Mouse (Mus musculus) lung, adult 2 months (tissue): Measurements from ENCODE around the gene Fbxo42.

Experiments
- CTCF ChIP-seq: fragments of 200-500 bp; IDR thresholded peaks from 2 replicates; pipeline ENCODE4 v1.5.1; 2011; ENCODE audit warnings: mild to moderate bottlenecking, low read length, control low read depth; ENCODE audit not compliant: insufficient read depth
- POLR2A ChIP-seq: fragments of 200-500 bp; IDR thresholded peaks from 2 replicates; pipeline ENCODE4 v1.6.1; 2011; ENCODE audit warnings: low read depth, mild to moderate bottlenecking, control low read depth, low read length, borderline replicate concordance; ENCODE audit errors: extremely low read depth

GRCm38 (mm10) chr4:141240617-141241016 is 92.9 kb downstream of the Fbxo42 start:
- TF ChIP-seq CTCF (no peak), POLR2A (0 out of 2 replicates have a peak, but pooled peaks have one; percentile 10)
